Mouse (Mus musculus): ENCODE data around the gene Hes2. TPM values are rescaled to one million over a fixed set of nuclear protein-coding genes. Genes with fewer than 3 reads are reported as not detected.

Hes2 gene
- polyA plus RNA-seq, 1 experiment, result not detected

GRCm38 (mm10) chr4:152171543-152171942 is 12.9 kb downstream of the Hes2 start:
- WGBS, result 72% methylated on average over 6 of the region's 6 CpGs
- no peak overlapping the region for H3K4me3 ChIP-seq (replicated peaks; ENCODE audit: control insufficient read depth, low read depth, low read length)
- TF ChIP-seq CTCF (IDR thresholded peaks at IDR 0.05; ENCODE audit: control insufficient read depth, insufficient read depth, low read length), result peak; percentile 36; the same call in 1 of the 2 replicates
- no peak for TF ChIP-seq POLR2A (IDR thresholded peaks at IDR 0.05; ENCODE audit: borderline replicate concordance, control insufficient read depth, low read depth, low read length)
- H3K4me1 ChIP-seq (ENCODE audit: control insufficient read depth, insufficient read depth, low read length), result no peaks in the 10 kb centered on the region; the same call in 1 of the 2 replicates
- H3K27ac ChIP-seq (ENCODE audit: control insufficient read depth, insufficient read depth, low read depth, low read length, poor library complexity), result no peak overlapping the region

- WGBS, result 1% methylated on average over 5 of the region's 5 CpGs
Observed at GRCm38 (mm10) chr4:152173041-152173440, 14.4 kb downstream of the Hes2 start.

GRCm38 (mm10) chr4:152173956-152174355 is 15.3 kb downstream of the Hes2 start:
- H3K27ac ChIP-seq (ENCODE audit: control insufficient read depth, insufficient read depth, low read depth, low read length, poor library complexity), result no peak overlapping the region
- H3K4me1 ChIP-seq (ENCODE audit: control insufficient read depth, insufficient read depth, low read length), result no peaks in the 10 kb centered on the region; the same call in 1 of the 2 replicates
- no peak for TF ChIP-seq POLR2A (IDR thresholded peaks at IDR 0.05; ENCODE audit: borderline replicate concordance, control insufficient read depth, low read depth, low read length)
- no peak for TF ChIP-seq CTCF (IDR thresholded peaks at IDR 0.05; ENCODE audit: control insufficient read depth, insufficient read depth, low read length)
- H3K4me3 ChIP-seq (replicated peaks; ENCODE audit: control insufficient read depth, low read depth, low read length), result no peak overlapping the region
- 63% methylated on average over 9 of the region's 9 CpGs for WGBS

More at GRCm38 (mm10) chr4:152173041-152173440, 14.4 kb downstream of the Hes2 start:
- no peak for TF ChIP-seq POLR2A (IDR thresholded peaks at IDR 0.05; ENCODE audit: borderline replicate concordance, control insufficient read depth, low read depth, low read length)
- TF ChIP-seq CTCF (IDR thresholded peaks at IDR 0.05; ENCODE audit: control insufficient read depth, insufficient read depth, low read length), result peak; percentile 98
- no peak overlapping the region for H3K4me3 ChIP-seq (replicated peaks; ENCODE audit: control insufficient read depth, low read depth, low read length)
- H3K4me1 ChIP-seq (ENCODE audit: control insufficient read depth, insufficient read depth, low read length), result no peaks in the 10 kb centered on the region; the same call in 1 of the 2 replicates
- no peak overlapping the region for H3K27ac ChIP-seq (ENCODE audit: control insufficient read depth, insufficient read depth, low read depth, low read length, poor library complexity)

GRCm38 (mm10) chr4:152176638-152177037 is 18.0 kb downstream of the Hes2 start:
- no peak for TF ChIP-seq CTCF (IDR thresholded peaks at IDR 0.05; ENCODE audit: control insufficient read depth, insufficient read depth, low read length)
- TF ChIP-seq POLR2A (IDR thresholded peaks at IDR 0.05; ENCODE audit: borderline replicate concordance, control insufficient read depth, low read depth, low read length), result no peak
- peaks cover 2% of the 10 kb centered on the region; the same call in 1 of the 2 replicates for H3K4me1 ChIP-seq (ENCODE audit: control insufficient read depth, insufficient read depth, low read length)
- WGBS, result 9% methylated on average over 3 of the region's 3 CpGs
- H3K27ac ChIP-seq (ENCODE audit: control insufficient read depth, insufficient read depth, low read depth, low read length, poor library complexity), result no peak overlapping the region; the same call in 1 of the 2 replicates
- H3K4me3 ChIP-seq (replicated peaks; ENCODE audit: control insufficient read depth, low read depth, low read length), result no peak overlapping the region

- Histone ChIP-seq H3K27ac (ENCODE audit: control insufficient read depth, insufficient read depth, low read depth, low read length, poor library complexity) (peak overlapping the region; percentile 93), H3K4me3 (replicated peaks; ENCODE audit: control insufficient read depth, low read depth, low read length) (peak overlapping the region; percentile 60), H3K4me1 (ENCODE audit: control insufficient read depth, insufficient read depth, low read length) (peaks cover 2% of the 10 kb centered on the region; the same call in 1 of the 2 replicates)
- TF ChIP-seq CTCF (IDR thresholded peaks at IDR 0.05; ENCODE audit: control insufficient read depth, insufficient read depth, low read length), result no peak
- TF ChIP-seq POLR2A (IDR thresholded peaks at IDR 0.05; ENCODE audit: borderline replicate concordance, control insufficient read depth, low read depth, low read length), result no peak
- 13% methylated on average over 6 of the region's 6 CpGs for WGBS
Observed at GRCm38 (mm10) chr4:152177174-152177536, 18.5 kb downstream of the Hes2 start.

GRCm38 (mm10) chr4:152177537-152178343 is 19.1 kb downstream of the Hes2 start, which contains the start of gene Acot7:
Acot7 (plus strand) TSS chr4:152178134.
- peak within 1 kb of the TSS; percentile 73 for H3K4me3 ChIP-seq (replicated peaks; ENCODE audit: control insufficient read depth, low read depth, low read length)
- H3K4me1 ChIP-seq (ENCODE audit: control insufficient read depth, insufficient read depth, low read length), result peaks cover 2% of the 10 kb centered on the region; the same call in 1 of the 2 replicates
- TF ChIP-seq CTCF (IDR thresholded peaks at IDR 0.05; ENCODE audit: control insufficient read depth, insufficient read depth, low read length) (no peak), POLR2A (IDR thresholded peaks at IDR 0.05; ENCODE audit: borderline replicate concordance, control insufficient read depth, low read depth, low read length) (peak; percentile 22; the same call in 1 of the 2 replicates)
- H3K27ac ChIP-seq (ENCODE audit: control insufficient read depth, insufficient read depth, low read depth, low read length, poor library complexity), result peak within 1 kb of the TSS; percentile 93
- under 1% methylated on average over 98 of the region's 108 CpGs for WGBS

GRCm38 (mm10) chr4:152178344-152178864 is 19.7 kb downstream of the Hes2 start:
- under 1% methylated on average over 35 of the region's 35 CpGs for WGBS
- TF ChIP-seq POLR2A (IDR thresholded peaks at IDR 0.05; ENCODE audit: borderline replicate concordance, control insufficient read depth, low read depth, low read length) (no peak), CTCF (IDR thresholded peaks at IDR 0.05; ENCODE audit: control insufficient read depth, insufficient read depth, low read length) (no peak)
- Histone ChIP-seq H3K27ac (ENCODE audit: control insufficient read depth, insufficient read depth, low read depth, low read length, poor library complexity) (no peak overlapping the region; the same call in 1 of the 2 replicates), H3K4me1 (ENCODE audit: control insufficient read depth, insufficient read depth, low read length) (peaks cover 2% of the 10 kb centered on the region; the same call in 1 of the 2 replicates), H3K4me3 (replicated peaks; ENCODE audit: control insufficient read depth, low read depth, low read length) (peak overlapping the region; percentile 73)

Measured in bone marrow, adult 2 months (tissue).